Mouse (Mus musculus): ENCODE measurements at regions not wholly inside any gene's neighbourhood (a gene's known extent, or its start where the extent isn't known, plus 50 kb on each side); places are given as distances from the start of the nearest gene placed in this dataset.
"Not testable (repeated sequence)": the region's sequence is repeated elsewhere in the genome, so short reads cannot be mapped to it uniquely, and the experiment has no call there.

DNA sequence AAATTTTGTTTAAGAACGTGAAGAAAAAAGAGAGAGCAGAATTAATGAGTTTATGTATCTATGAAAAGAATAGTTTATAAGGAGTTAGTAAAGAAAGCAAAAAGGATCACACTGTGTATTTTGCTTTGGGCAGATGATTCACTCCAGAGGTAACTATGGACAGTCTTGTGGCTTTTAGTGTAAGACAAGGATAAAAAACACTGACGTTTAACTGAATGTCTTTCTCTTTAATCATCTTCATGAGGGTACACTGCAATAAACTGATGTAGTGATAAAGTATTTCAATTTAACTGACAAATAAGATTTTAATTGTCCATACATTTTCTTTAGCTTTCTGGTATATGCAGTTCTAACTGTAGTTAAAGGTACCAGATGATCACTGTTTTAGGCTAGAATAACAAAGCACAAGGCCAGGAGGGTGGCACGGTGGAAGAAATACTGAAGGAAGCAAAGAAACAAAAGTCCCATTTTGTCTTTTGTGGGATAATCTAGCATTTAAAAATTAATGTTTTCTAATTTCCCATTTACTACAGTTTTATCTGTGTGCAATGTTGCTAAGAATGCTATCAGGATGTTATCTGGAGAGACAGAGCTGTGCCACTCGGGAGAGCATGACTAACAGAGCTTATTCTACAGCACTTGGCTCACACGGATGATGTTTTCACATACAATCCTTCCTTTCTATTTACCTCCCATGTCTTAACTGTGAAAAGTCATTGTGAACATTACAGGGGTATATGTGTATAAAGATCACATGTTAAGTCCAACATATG lies 232.4 kb upstream of the Tusc1 start:
- Histone ChIP-seq H3K9me3 (ENCODE audit: control insufficient read depth, low read length) (no peaks in the 10 kb centered on the region), H3K4me2 (replicated peaks; ENCODE audit: low read depth) (no peak overlapping the region), H3K4me3 (ENCODE audit: low read depth, low read length) (no peak overlapping the region), H3K27ac (replicated peaks) (no peak overlapping the region), H3K4me1 (replicated peaks; ENCODE audit: control insufficient read depth, insufficient read depth) (no peaks in the 10 kb centered on the region), H3K36me3 (ENCODE audit: control insufficient read depth, insufficient read depth, low read length) (no peaks in the 10 kb centered on the region), H3K9ac (ENCODE audit: low read length) (no peak overlapping the region), H3K27me3 (ENCODE audit: control insufficient read depth, insufficient read depth, low read length) (no peaks in the 10 kb centered on the region)
- TF ChIP-seq EP300 (optimal IDR thresholded peaks at IDR 0.05) (no peak), CTCF (IDR thresholded peaks at IDR 0.05; ENCODE audit: low read depth) (no peak)
- no peak for ATAC-seq (ENCODE audit: low FRiP score, low TSS enrichment)
- DNase-seq (ENCODE audit: low spot score) = no peak
- WGBS = 73% methylated on average over 5 of the region's 5 CpGs

DNA sequence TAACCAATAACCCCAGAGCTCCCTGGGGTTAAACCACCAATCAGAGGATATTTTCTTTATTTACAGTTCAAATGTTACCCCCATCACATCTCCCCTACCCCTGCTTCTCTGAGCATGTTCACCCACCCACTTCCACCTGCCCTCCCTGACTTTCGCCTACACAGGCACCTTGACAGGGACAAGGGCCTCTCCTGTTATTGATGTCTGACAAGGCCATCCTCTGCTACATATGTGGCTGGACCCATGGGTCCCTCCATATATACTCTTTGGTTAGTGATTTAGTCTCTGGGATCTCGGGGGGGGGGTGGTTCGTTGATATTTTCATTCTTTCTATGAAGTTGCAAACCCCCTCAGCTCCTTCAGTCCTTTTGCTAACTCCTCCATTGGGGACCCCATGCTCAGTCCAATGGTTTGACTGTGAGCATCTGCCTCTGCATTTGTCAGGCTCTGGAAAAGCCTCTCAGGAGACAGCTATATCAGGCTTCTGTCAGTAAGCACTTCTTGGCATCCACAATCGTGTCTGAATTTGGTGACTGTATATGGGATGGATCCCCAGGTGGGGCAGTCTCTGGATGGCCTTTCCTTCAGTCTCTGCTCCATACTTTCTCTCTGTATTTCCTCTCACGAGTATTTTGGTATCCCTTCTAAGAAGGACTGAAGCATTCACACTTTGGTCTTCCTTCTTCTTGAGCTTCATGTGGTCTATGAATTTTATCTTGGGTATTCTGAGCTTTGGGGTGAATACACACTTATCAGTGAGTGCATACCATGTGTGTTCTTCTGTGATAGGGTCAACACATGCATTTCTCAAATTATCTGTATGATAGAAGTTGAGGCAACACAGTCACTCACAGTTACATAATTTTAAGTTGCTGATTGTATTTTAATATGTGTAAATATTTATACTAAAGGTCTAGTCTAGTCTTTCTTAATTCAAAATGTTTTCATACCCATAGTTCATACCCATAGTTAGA lies 220.8 kb upstream of the Tusc1 start:
- no peaks in the 10 kb centered on the region for H3K4me1 ChIP-seq (replicated peaks; ENCODE audit: control insufficient read depth, insufficient read depth)
- no peak for DNase-seq (ENCODE audit: low spot score)
- H3K4me3 ChIP-seq (ENCODE audit: low read depth, low read length) = no peak overlapping the region
- no peaks in the 10 kb centered on the region for H3K27me3 ChIP-seq (ENCODE audit: control insufficient read depth, insufficient read depth, low read length)
- no peak overlapping the region for H3K9ac ChIP-seq (ENCODE audit: low read length)
- TF ChIP-seq CTCF (IDR thresholded peaks at IDR 0.05; ENCODE audit: low read depth) = no peak
- no peak for TF ChIP-seq EP300 (optimal IDR thresholded peaks at IDR 0.05)
- H3K36me3 ChIP-seq (ENCODE audit: control insufficient read depth, insufficient read depth, low read length) = no peaks in the 10 kb centered on the region
- ATAC-seq (ENCODE audit: low FRiP score, low TSS enrichment) = no peak
- no peak overlapping the region for H3K27ac ChIP-seq (replicated peaks)
- H3K9me3 ChIP-seq (ENCODE audit: control insufficient read depth, low read length) = no peaks in the 10 kb centered on the region
- WGBS = 75% methylated on average over 5 of the region's 5 CpGs
- H3K4me2 ChIP-seq (replicated peaks; ENCODE audit: low read depth) = no peak overlapping the region

DNA sequence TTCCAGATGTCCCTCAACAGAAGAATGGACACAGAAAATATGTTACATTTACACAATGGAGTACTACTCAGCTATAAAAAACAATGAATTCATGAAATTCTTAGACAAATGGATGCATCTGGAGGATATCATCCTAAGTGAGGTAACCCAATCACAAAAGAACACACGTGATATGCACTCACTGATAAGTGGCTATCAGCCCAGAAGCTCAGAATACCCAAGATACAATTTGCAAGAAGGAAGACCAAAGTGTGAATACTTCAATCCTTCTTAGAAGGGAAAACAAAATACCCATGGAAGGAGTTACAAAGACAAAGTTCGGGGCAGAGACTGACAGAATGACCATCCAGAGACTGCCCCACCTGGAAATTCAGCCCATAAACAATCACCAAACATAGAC lies 219.9 kb upstream of the Tusc1 start:
- H3K27ac ChIP-seq (replicated peaks); DNase-seq (ENCODE audit: low spot score); H3K36me3 ChIP-seq (ENCODE audit: control insufficient read depth, insufficient read depth, low read length); H3K4me3 ChIP-seq (ENCODE audit: low read depth, low read length); H3K4me1 ChIP-seq (replicated peaks; ENCODE audit: control insufficient read depth, insufficient read depth); H3K4me2 ChIP-seq (replicated peaks; ENCODE audit: low read depth); H3K9ac ChIP-seq (ENCODE audit: low read length); H3K9me3 ChIP-seq (ENCODE audit: control insufficient read depth, low read length); ATAC-seq (ENCODE audit: low FRiP score, low TSS enrichment); H3K27me3 ChIP-seq (ENCODE audit: control insufficient read depth, insufficient read depth, low read length): not testable (repeated sequence)
- WGBS = 74% methylated on average over 2 of the region's 2 CpGs

DNA sequence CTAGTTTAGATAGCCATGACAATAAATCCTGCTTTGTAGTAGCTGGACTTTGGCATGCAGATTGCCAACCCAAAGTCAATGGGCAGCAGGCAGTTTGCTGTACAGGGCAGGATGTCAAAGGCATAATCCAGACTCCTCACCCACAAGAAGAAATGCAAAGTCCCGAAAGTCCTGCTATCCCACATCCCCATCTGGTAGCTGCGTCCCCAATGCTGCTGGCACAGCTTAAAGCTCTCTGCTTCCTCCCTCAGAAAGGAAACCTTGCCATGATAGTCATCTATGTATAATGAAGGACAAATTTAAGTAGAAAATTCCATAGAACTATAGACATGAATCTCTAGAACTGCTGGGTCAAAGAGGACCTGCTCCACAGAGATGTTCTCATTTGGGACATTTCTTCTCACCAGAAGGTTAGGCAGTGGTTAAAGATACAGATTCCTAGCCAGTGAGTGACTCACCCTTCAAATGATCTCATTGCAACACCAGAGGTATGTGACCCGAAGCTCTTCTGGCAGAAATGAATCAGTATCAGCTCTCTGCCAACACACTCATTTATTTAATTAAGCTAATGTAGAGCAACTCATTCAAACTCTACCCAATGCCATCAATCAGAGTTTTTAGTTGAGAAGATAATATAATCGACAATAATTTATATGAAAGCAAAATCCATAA lies 217.3 kb upstream of the Tusc1 start:
- WGBS = 62% methylated on average over 4 of the region's 4 CpGs
- no peak for TF ChIP-seq CTCF (IDR thresholded peaks at IDR 0.05; ENCODE audit: low read depth)
- no peak for TF ChIP-seq EP300 (optimal IDR thresholded peaks at IDR 0.05)
- no peaks in the 10 kb centered on the region for H3K36me3 ChIP-seq (ENCODE audit: control insufficient read depth, insufficient read depth, low read length)
- no peak overlapping the region for H3K4me3 ChIP-seq (ENCODE audit: low read depth, low read length)
- no peak overlapping the region for H3K4me2 ChIP-seq (replicated peaks; ENCODE audit: low read depth)
- no peak overlapping the region for H3K27ac ChIP-seq (replicated peaks)
- H3K4me1 ChIP-seq (replicated peaks; ENCODE audit: control insufficient read depth, insufficient read depth) = no peaks in the 10 kb centered on the region
- no peaks in the 10 kb centered on the region for H3K27me3 ChIP-seq (ENCODE audit: control insufficient read depth, insufficient read depth, low read length)
- DNase-seq (ENCODE audit: low spot score) = no peak
- H3K9me3 ChIP-seq (ENCODE audit: control insufficient read depth, low read length) = no peaks in the 10 kb centered on the region
- ATAC-seq (ENCODE audit: low FRiP score, low TSS enrichment) = no peak
- H3K9ac ChIP-seq (ENCODE audit: low read length) = no peak overlapping the region

DNA sequence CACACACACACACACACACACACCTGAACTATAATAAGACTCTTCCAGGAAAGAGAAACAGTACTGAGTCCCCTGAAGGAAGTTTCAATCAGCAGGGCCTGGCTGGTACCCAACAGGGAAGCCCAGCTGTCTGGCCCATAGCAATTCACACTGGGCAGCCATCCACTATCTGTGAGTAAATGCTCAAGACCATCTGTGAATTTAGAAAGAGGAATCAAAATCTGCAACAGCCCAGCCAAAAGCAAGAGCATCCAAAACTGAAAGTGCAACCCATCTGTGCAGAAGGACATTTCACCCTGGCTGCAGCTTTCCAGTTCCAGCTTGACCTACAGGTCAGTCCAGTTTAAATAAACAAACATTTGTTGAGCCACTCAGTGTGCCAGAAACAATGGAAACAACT lies 215.8 kb upstream of the Tusc1 start:
- Histone ChIP-seq H3K4me1 (replicated peaks; ENCODE audit: control insufficient read depth, insufficient read depth) (no peaks in the 10 kb centered on the region), H3K4me2 (replicated peaks; ENCODE audit: low read depth) (no peak overlapping the region), H3K4me3 (ENCODE audit: low read depth, low read length) (no peak overlapping the region), H3K27me3 (ENCODE audit: control insufficient read depth, insufficient read depth, low read length) (no peaks in the 10 kb centered on the region), H3K36me3 (ENCODE audit: control insufficient read depth, insufficient read depth, low read length) (no peaks in the 10 kb centered on the region), H3K9me3 (ENCODE audit: control insufficient read depth, low read length) (no peaks in the 10 kb centered on the region), H3K9ac (ENCODE audit: low read length) (no peak overlapping the region), H3K27ac (replicated peaks) (no peak overlapping the region)
- no peak for ATAC-seq (ENCODE audit: low FRiP score, low TSS enrichment)
- no peak for TF ChIP-seq CTCF (IDR thresholded peaks at IDR 0.05; ENCODE audit: low read depth)
- no peak for TF ChIP-seq EP300 (optimal IDR thresholded peaks at IDR 0.05)
- DNase-seq (ENCODE audit: low spot score) = no peak

Measured in stomach, postnatal 0 days (tissue).